Mouse (Mus musculus) bone marrow macrophage, adult 2 months (primary cell): Measurements from ENCODE around the gene 2410131K14Rik.

Experiments used
- CTCF ChIP-seq: IDR thresholded peaks from 2 replicates; pipeline ENCODE4 v1.5.1; 2012; ENCODE audit warnings: low read depth, mild to moderate bottlenecking, low read length, moderate library complexity
- POLR2A ChIP-seq: IDR thresholded peaks from 2 replicates; pipeline ENCODE4 v1.6.1; 2012; ENCODE audit warnings: mild to moderate bottlenecking, low read depth, low read length, borderline replicate concordance

GRCm38 (mm10) chr5:118302466-118303155, 57.6 kb downstream of the 2410131K14Rik start:
- TF ChIP-seq POLR2A: no peak
- no peak for TF ChIP-seq CTCF
